Mouse (Mus musculus) MEL (cell line): Measurements from ENCODE around the gene Erbb4. TPM values are rescaled to one million over a fixed set of nuclear protein-coding genes. Genes with fewer than 3 reads are reported as not detected.

Source experiments
- DNase-seq: peaks from one replicate; pipeline ENCODE4 v3.0.0; 2011; ENCODE audit warnings: low read depth, low spot score
- H3K27ac ChIP-seq: 2 replicates; pipeline ENCODE4 v1.5.1; 2012; ENCODE audit warnings: low read depth, mild to moderate bottlenecking, control low read depth, low read length, moderate library complexity; ENCODE audit not compliant: control insufficient read depth
- H3K27me3 ChIP-seq, 2 experiments: fragments of 150-350 bp in 1 of 2; sonication (generic) in 1 of 2; 2 replicates each; pipeline ENCODE4 v1.6.1; 2012; ENCODE audit warnings: low read length in 2 of 2, mild to moderate bottlenecking in 2 of 2, improper control_type of control experiment in 1 of 2, moderate library complexity in 1 of 2; ENCODE audit not compliant: insufficient read depth in 2 of 2, control insufficient read depth in 1 of 2
- H3K36me3 ChIP-seq, 2 experiments: 2 replicates each; pipeline ENCODE4 v1.6.1; 2012 to 2014; ENCODE audit warnings: low read length in 2 of 2, improper control_type of control experiment in 1 of 2, inconsistent platforms in 1 of 2, mild to moderate bottlenecking in 1 of 2; ENCODE audit not compliant: insufficient read depth in 2 of 2, control insufficient read depth in 1 of 2
- H3K4me1 ChIP-seq, 2 experiments: fragments of 150-350 bp in 1 of 2; sonication (generic) in 1 of 2; 2 replicates each; pipeline ENCODE4 v1.6.1; 2012; ENCODE audit warnings: low read length in 2 of 2, improper control_type of control experiment in 1 of 2, mild to moderate bottlenecking in 1 of 2; ENCODE audit not compliant: insufficient read depth in 2 of 2, control insufficient read depth in 1 of 2
- H3K4me3 ChIP-seq, 2 experiments: fragments of 150-350 bp in 1 of 2; sonication (generic) in 1 of 2; 2 replicates each; pipeline ENCODE4 v1.5.1; 2012; ENCODE audit warnings: low read depth in 2 of 2, low read length in 2 of 2, mild to moderate bottlenecking in 2 of 2, moderate library complexity in 2 of 2, control low read depth in 1 of 2, improper control_type of control experiment in 1 of 2; ENCODE audit not compliant: control insufficient read depth in 1 of 2, insufficient read depth in 1 of 2
- H3K79me2 ChIP-seq: 2 replicates; pipeline ENCODE4 v1.6.1; 2012; ENCODE audit warnings: mild to moderate bottlenecking, low read length, moderate library complexity; ENCODE audit not compliant: control insufficient read depth, poor library complexity, insufficient read depth
- H3K9ac ChIP-seq: 2 replicates; pipeline ENCODE4 v1.6.1; 2012; ENCODE audit warnings: low read depth, mild to moderate bottlenecking, control low read depth, low read length, moderate library complexity; ENCODE audit not compliant: control insufficient read depth, poor library complexity, severe bottlenecking
- H3K9me3 ChIP-seq: fragments of 150-350 bp; sonication (generic); replicated peaks from 2 replicates; pipeline ENCODE4 v1.6.1; 2012; ENCODE audit warnings: mild to moderate bottlenecking, low read length, improper control_type of control experiment, moderate library complexity; ENCODE audit not compliant: insufficient read depth
- BHLHE40 ChIP-seq: IDR thresholded peaks from 2 replicates; pipeline ENCODE4 v1.6.1; 2012; ENCODE audit warnings: low read depth, mild to moderate bottlenecking, inconsistent platforms, low read length, improper control_type of control experiment, borderline replicate concordance
- GATA1 ChIP-seq: IDR thresholded peaks from 2 replicates; pipeline ENCODE4 v1.6.1; 2011; ENCODE audit warnings: low read depth, low read length, improper control_type of control experiment
- POLR2A ChIP-seq, 2 experiments: IDR thresholded peaks; 2 replicates each; pipeline ENCODE4 v1.6.1; 2011 to 2012; ENCODE audit warnings: low read length in 2 of 2, mild to moderate bottlenecking in 2 of 2, control low read depth in 1 of 2, improper control_type of control experiment in 1 of 2, low read depth in 1 of 2, moderate library complexity in 1 of 2; ENCODE audit not compliant: control insufficient read depth in 1 of 2, insufficient read depth in 1 of 2, poor library complexity in 1 of 2
- POLR2AphosphoS5 ChIP-seq: IDR thresholded peaks from 2 replicates; pipeline ENCODE4 v1.6.1; 2012; ENCODE audit warnings: low read depth, borderline replicate concordance, mild to moderate bottlenecking, inconsistent platforms, low read length, moderate library complexity, mixed read lengths
- RAD21 ChIP-seq: IDR thresholded peaks from 2 replicates; pipeline ENCODE4 v1.6.1; 2011; ENCODE audit warnings: mild to moderate bottlenecking, low read depth, low read length, improper control_type of control experiment
- RCOR1 ChIP-seq: IDR thresholded peaks from 2 replicates; pipeline ENCODE4 v1.6.1; 2012; ENCODE audit warnings: low read depth, mild to moderate bottlenecking, inconsistent platforms, low read length, improper control_type of control experiment
- SMC3 ChIP-seq: IDR thresholded peaks from 2 replicates; pipeline ENCODE4 v1.6.1; 2011; ENCODE audit warnings: low read depth, low read length, improper control_type of control experiment
- TBP ChIP-seq: IDR thresholded peaks from 2 replicates; pipeline ENCODE4 v1.8.0; 2011; ENCODE audit warnings: low read depth, low read length, improper control_type of control experiment
- USF2 ChIP-seq, 2 experiments: IDR thresholded peaks; 2 replicates each; pipeline ENCODE4 v1.6.1; 2011 to 2012; ENCODE audit warnings: improper control_type of control experiment in 2 of 2, low read length in 2 of 2, borderline replicate concordance in 1 of 2, inconsistent platforms in 1 of 2, low read depth in 1 of 2, mild to moderate bottlenecking in 1 of 2; ENCODE audit not compliant: insufficient read depth in 1 of 2
- ZNF384 ChIP-seq: IDR thresholded peaks from 2 replicates; pipeline ENCODE4 v1.6.1; 2012; ENCODE audit warnings: low read depth, mild to moderate bottlenecking, inconsistent platforms, low read length, improper control_type of control experiment
- polyA plus RNA-seq, 2 experiments: library from polyadenylated mRNA; stranded (reverse) in 1 of 2; unstranded in 1 of 2; fragments of >175 nt in 1 of 2; fragments of >200 nt in 1 of 2; gene quantifications; 2 replicates each; pipeline versions ENCODE4 v1.2.1 to v1.2.4; 2012; ENCODE audit warnings: low replicate concordance in 2 of 2, low read depth in 1 of 2; ENCODE audit not compliant: insufficient read length in 2 of 2, insufficient read depth in 1 of 2, missing spikeins in 1 of 2
- total RNA-seq: library from RNA; depleted of rRNA; stranded (reverse); fragments of 300-350 nt; gene quantifications from 2 replicates; pipeline ENCODE4 v1.2.3, GENCODE M21; 2012

Erbb4 gene
- total and polyA plus RNA-seq, 3 experiments = not detected

GRCm38 (mm10) chr1:68917828-68918227 is 190.0 kb downstream of the Erbb4 start:
- H3K27me3 ChIP-seq = no peaks in the 10 kb centered on the region
- no peak for DNase-seq
- no peak overlapping the region for H3K9ac ChIP-seq
- no peaks in the 10 kb centered on the region for H3K36me3 ChIP-seq
- no peaks in the 10 kb centered on the region for H3K9me3 ChIP-seq
- H3K27ac ChIP-seq = no peak overlapping the region
- no peak for TF ChIP-seq USF2 (IDR thresholded peaks at IDR 0.05; ENCODE audit: borderline replicate concordance in 1 of 2, insufficient read depth in 1 of 2, low read depth in 1 of 2, low read length in 2 of 2)
- TF ChIP-seq POLR2A (IDR thresholded peaks at IDR 0.05; ENCODE audit: control insufficient read depth in 1 of 2, insufficient read depth in 1 of 2, low read depth in 1 of 2, low read length in 2 of 2, poor library complexity in 1 of 2) = no peak
- no peak for TF ChIP-seq TBP
- no peak for TF ChIP-seq SMC3
- TF ChIP-seq GATA1 = no peak
- TF ChIP-seq RAD21 = no peak
- no peaks in the 10 kb centered on the region for H3K4me1 ChIP-seq
- H3K79me2 ChIP-seq = no peaks in the 10 kb centered on the region
- no peak overlapping the region for H3K4me3 ChIP-seq

GRCm38 (mm10) chr1:68892041-68892440 is 215.8 kb downstream of the Erbb4 start:
- TF ChIP-seq BHLHE40 = no peak
- no peak for TF ChIP-seq USF2 (IDR thresholded peaks at IDR 0.05; ENCODE audit: borderline replicate concordance in 1 of 2, insufficient read depth in 1 of 2, low read depth in 1 of 2, low read length in 2 of 2)
- no peak for TF ChIP-seq ZNF384
- TF ChIP-seq POLR2AphosphoS5 = no peak
- no peak overlapping the region for H3K27ac ChIP-seq
- no peaks in the 10 kb centered on the region for H3K4me1 ChIP-seq
- H3K79me2 ChIP-seq = no peaks in the 10 kb centered on the region
- no peaks in the 10 kb centered on the region for H3K36me3 ChIP-seq
- DNase-seq = no peak
- H3K4me3 ChIP-seq = no peak overlapping the region
- no peaks in the 10 kb centered on the region for H3K9me3 ChIP-seq
- no peak overlapping the region for H3K9ac ChIP-seq
- H3K27me3 ChIP-seq = no peaks in the 10 kb centered on the region

GRCm38 (mm10) chr1:68886823-68887222 is 221.0 kb downstream of the Erbb4 start:
- H3K4me1 ChIP-seq = no peaks in the 10 kb centered on the region
- DNase-seq = no peak
- H3K9me3 ChIP-seq = no peaks in the 10 kb centered on the region
- no peak overlapping the region for H3K27ac ChIP-seq
- no peak overlapping the region for H3K9ac ChIP-seq
- no peaks in the 10 kb centered on the region for H3K79me2 ChIP-seq
- no peaks in the 10 kb centered on the region for H3K36me3 ChIP-seq
- no peaks in the 10 kb centered on the region for H3K27me3 ChIP-seq
- TF ChIP-seq RCOR1 = no peak
- TF ChIP-seq ZNF384 = no peak
- no peak overlapping the region for H3K4me3 ChIP-seq
